Mouse (Mus musculus) lung, embryonic 16.5 days (tissue): Measurements from ENCODE around the gene Bmp2k. TPM values are rescaled to one million over a fixed set of nuclear protein-coding genes. Genes with fewer than 3 reads are reported as not detected.

ENCODE experiments used
- ATAC-seq: fragments of 200-750 bp; cut with Nextera tagmentation; 2 replicates; pipeline ENCODE4 v1.8.0; 2017; ENCODE audit warnings: low read depth, mild to moderate bottlenecking, moderate library complexity
- H3K27ac ChIP-seq: fragments of 300-500 bp; sonication (generic); 2 replicates; pipeline ENCODE4 v1.5.1; 2014; ENCODE audit warnings: mild to moderate bottlenecking, control low read depth, low read length
- H3K27me3 ChIP-seq: fragments of 300-500 bp; sonication (generic); 2 replicates; pipeline ENCODE4 v1.6.1; 2014; ENCODE audit warnings: low read depth, low read length, mixed read lengths; ENCODE audit not compliant: control insufficient read depth, insufficient read depth
- H3K36me3 ChIP-seq: fragments of 300-500 bp; sonication (generic); 2 replicates; pipeline ENCODE4 v1.6.1; 2014; ENCODE audit warnings: low read length; ENCODE audit not compliant: control insufficient read depth, insufficient read depth
- H3K4me1 ChIP-seq: fragments of 300-500 bp; sonication (generic); replicated peaks from 2 replicates; pipeline ENCODE4 v1.6.1; 2014; ENCODE audit warnings: low read length, mixed read lengths; ENCODE audit not compliant: control insufficient read depth, insufficient read depth
- H3K4me2 ChIP-seq: fragments of 300-500 bp; sonication (generic); 2 replicates; pipeline ENCODE4 v1.6.1; 2014; ENCODE audit warnings: low read depth, low read length, control low read depth
- H3K4me3 ChIP-seq: fragments of 300-500 bp; sonication (generic); 2 replicates; pipeline ENCODE4 v1.5.1; 2014; ENCODE audit warnings: mild to moderate bottlenecking, low read length, control low read depth
- H3K9ac ChIP-seq: fragments of 300-500 bp; sonication (generic); 2 replicates; pipeline ENCODE4 v1.6.1; 2014; ENCODE audit warnings: low read length, control low read depth
- H3K9me3 ChIP-seq: fragments of 300-500 bp; sonication (generic); 2 replicates; pipeline ENCODE4 v1.6.1; 2016; ENCODE audit warnings: low read length; ENCODE audit not compliant: control insufficient read depth
- WGBS: fragments of 180-500 bp; shearing (Covaris S2); extraction: QIAGEN DNeasy Blood & Tissue Kit; methylation state at CpG from one replicate; pipeline ENCODE4 v1.1.7; 2014; 5-methylcytosine and 5-hydroxymethylcytosine counted together
- polyA plus RNA-seq: library from polyadenylated mRNA; unstranded; fragments of >200 nt; fragmentation: Nextera tagmentation; extraction: Ambion mirVana; gene quantifications from 2 replicates; pipeline ENCODE4 v1.2.1, GENCODE M21; 2015

The Bmp2k gene
- polyA plus RNA-seq, 1 experiment from 2014 or later, result 11.5 TPM

GRCm38 (mm10) chr5:96997802-96998565 is 495 bp downstream of the Bmp2k start:
- H3K27me3 ChIP-seq, result no peaks in the 10 kb centered on the region
- H3K36me3 ChIP-seq, result no peaks in the 10 kb centered on the region
- H3K4me2 ChIP-seq, result peak overlapping the region; percentile 70
- peaks cover 16% of the 10 kb centered on the region for H3K4me1 ChIP-seq
- peak overlapping the region; percentile 63 for H3K4me3 ChIP-seq
- ATAC-seq, result peak; percentile 32
- peak overlapping the region; percentile 97 for H3K27ac ChIP-seq
- H3K9me3 ChIP-seq, result no peaks in the 10 kb centered on the region
- peak overlapping the region; percentile 77 for H3K9ac ChIP-seq
- under 1% methylated on average over 72 of the region's 75 CpGs for WGBS

GRCm38 (mm10) chr5:96998566-96998907 is 1.0 kb downstream of the Bmp2k start:
- 7% methylated on average over 6 of the region's 6 CpGs for WGBS
- peak overlapping the region; percentile 63 for H3K4me3 ChIP-seq
- no peaks in the 10 kb centered on the region for H3K36me3 ChIP-seq
- H3K9ac ChIP-seq, result peak overlapping the region; percentile 77
- H3K27me3 ChIP-seq, result no peaks in the 10 kb centered on the region
- H3K4me1 ChIP-seq, result peaks cover 16% of the 10 kb centered on the region
- no peaks in the 10 kb centered on the region for H3K9me3 ChIP-seq
- H3K4me2 ChIP-seq, result peak overlapping the region; percentile 70
- no peak for ATAC-seq
- H3K27ac ChIP-seq, result no peak overlapping the region

- no peak overlapping the region for H3K27ac ChIP-seq
- H3K9ac ChIP-seq, result no peak overlapping the region
- peaks cover 24% of the 10 kb centered on the region for H3K4me1 ChIP-seq
- no peak overlapping the region; the same call in 1 of the 2 replicates for H3K4me3 ChIP-seq
- WGBS, result 86% methylated on average over 7 of the region's 7 CpGs
- H3K36me3 ChIP-seq, result no peaks in the 10 kb centered on the region
- ATAC-seq, result no peak
- H3K9me3 ChIP-seq, result no peaks in the 10 kb centered on the region
- H3K27me3 ChIP-seq, result no peaks in the 10 kb centered on the region
- H3K4me2 ChIP-seq, result no peak overlapping the region; the same call in 1 of the 2 replicates
Measured at GRCm38 (mm10) chr5:96999601-97000000, 2.1 kb downstream of the Bmp2k start.

GRCm38 (mm10) chr5:97000524-97000923 is 3.0 kb downstream of the Bmp2k start:
- no peaks in the 10 kb centered on the region for H3K9me3 ChIP-seq
- peaks cover 27% of the 10 kb centered on the region for H3K4me1 ChIP-seq
- no peak overlapping the region for H3K4me2 ChIP-seq
- H3K27ac ChIP-seq, result no peak overlapping the region
- H3K27me3 ChIP-seq, result no peaks in the 10 kb centered on the region
- H3K9ac ChIP-seq, result no peak overlapping the region
- ATAC-seq, result no peak
- H3K4me3 ChIP-seq, result no peak overlapping the region
- no peaks in the 10 kb centered on the region for H3K36me3 ChIP-seq
- WGBS, result 79% methylated on average over 5 of the region's 5 CpGs

GRCm38 (mm10) chr5:97001153-97001552 is 3.7 kb downstream of the Bmp2k start:
- Histone ChIP-seq H3K4me3 (no peak overlapping the region), H3K27me3 (no peaks in the 10 kb centered on the region), H3K4me2 (no peak overlapping the region), H3K27ac (no peak overlapping the region), H3K36me3 (no peaks in the 10 kb centered on the region), H3K9ac (no peak overlapping the region), H3K4me1 (peaks cover 27% of the 10 kb centered on the region), H3K9me3 (no peaks in the 10 kb centered on the region)
- WGBS, result 88% methylated on average over 10 of the region's 10 CpGs
- no peak for ATAC-seq

- no peak overlapping the region for H3K27ac ChIP-seq
- H3K9me3 ChIP-seq, result no peaks in the 10 kb centered on the region
- H3K9ac ChIP-seq, result no peak overlapping the region
- WGBS, result 86% methylated on average over 5 of the region's 5 CpGs
- no peak overlapping the region for H3K4me2 ChIP-seq
- H3K36me3 ChIP-seq, result no peaks in the 10 kb centered on the region
- H3K27me3 ChIP-seq, result no peaks in the 10 kb centered on the region
- no peak for ATAC-seq
- no peak overlapping the region for H3K4me3 ChIP-seq
- peaks cover 23% of the 10 kb centered on the region for H3K4me1 ChIP-seq
Measured at GRCm38 (mm10) chr5:97001571-97001970, 4.1 kb downstream of the Bmp2k start.

- Histone ChIP-seq H3K27me3 (no peaks in the 10 kb centered on the region), H3K4me1 (peaks cover 21% of the 10 kb centered on the region), H3K27ac (no peak overlapping the region), H3K9ac (no peak overlapping the region), H3K4me2 (no peak overlapping the region), H3K4me3 (no peak overlapping the region), H3K36me3 (no peaks in the 10 kb centered on the region), H3K9me3 (no peaks in the 10 kb centered on the region)
- ATAC-seq, result no peak
- WGBS, result 75% methylated on average over 5 of the region's 5 CpGs
Measured at GRCm38 (mm10) chr5:97002336-97002735, 4.8 kb downstream of the Bmp2k start.

- Histone ChIP-seq H3K4me2 (no peak overlapping the region), H3K27ac (no peak overlapping the region)
- WGBS, result 80% methylated on average over 7 of the region's 7 CpGs
Measured at GRCm38 (mm10) chr5:97002937-97003336, 5.4 kb downstream of the Bmp2k start.

GRCm38 (mm10) chr5:97004178-97005030 is 6.9 kb downstream of the Bmp2k start:
- H3K27me3 ChIP-seq, result no peaks in the 10 kb centered on the region
- H3K9ac ChIP-seq, result no peak overlapping the region
- peak; percentile 55; the same call in 1 of the 2 replicates for ATAC-seq
- no peak overlapping the region for H3K4me3 ChIP-seq
- H3K4me1 ChIP-seq, result peaks cover 16% of the 10 kb centered on the region
- WGBS, result 59% methylated on average over 23 of the region's 23 CpGs
- H3K4me2 ChIP-seq, result no peak overlapping the region
- H3K27ac ChIP-seq, result no peak overlapping the region
- no peaks in the 10 kb centered on the region for H3K9me3 ChIP-seq
- H3K36me3 ChIP-seq, result no peaks in the 10 kb centered on the region

More at GRCm38 (mm10) chr5:97002937-97003336, 5.4 kb downstream of the Bmp2k start:
- no peak for ATAC-seq
- no peak overlapping the region for H3K4me3 ChIP-seq
- H3K9me3 ChIP-seq, result no peaks in the 10 kb centered on the region
- no peaks in the 10 kb centered on the region for H3K36me3 ChIP-seq
- no peak overlapping the region for H3K9ac ChIP-seq
- no peaks in the 10 kb centered on the region for H3K27me3 ChIP-seq
- H3K4me1 ChIP-seq, result peaks cover 21% of the 10 kb centered on the region
